Mouse (Mus musculus) urinary bladder, postnatal 25 days (tissue): ENCODE measurements at regions not wholly inside any gene's neighbourhood (a gene's known extent, or its start where the extent isn't known, plus 50 kb on each side); places are given as distances from the start of the nearest gene placed in this dataset.

Experiments used
- DNase-seq: peaks from one replicate; pipeline ENCODE4 v3.0.0; 2022; ENCODE audit warnings: low spot score

DNA sequence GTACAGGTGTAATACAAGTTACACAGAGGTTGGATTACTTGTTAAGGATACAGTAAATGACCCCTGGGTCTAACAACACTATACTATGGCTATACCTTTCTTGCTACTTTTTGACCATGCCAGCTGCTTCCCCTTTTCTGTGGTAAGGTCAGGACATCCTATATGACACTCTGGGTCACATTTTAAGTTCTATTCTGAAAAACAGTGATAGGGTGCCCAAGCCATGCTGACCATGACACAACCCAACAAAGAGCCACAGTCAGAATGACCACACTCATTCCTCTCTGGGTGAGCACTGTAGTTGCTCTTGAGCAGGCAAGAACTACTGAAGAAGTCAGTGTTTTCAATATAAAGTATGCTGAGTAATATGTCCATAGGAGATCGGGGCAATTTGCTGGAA, 64.3 kb upstream of the Tnfsf11 start:
- DNase-seq = no peak

DNA sequence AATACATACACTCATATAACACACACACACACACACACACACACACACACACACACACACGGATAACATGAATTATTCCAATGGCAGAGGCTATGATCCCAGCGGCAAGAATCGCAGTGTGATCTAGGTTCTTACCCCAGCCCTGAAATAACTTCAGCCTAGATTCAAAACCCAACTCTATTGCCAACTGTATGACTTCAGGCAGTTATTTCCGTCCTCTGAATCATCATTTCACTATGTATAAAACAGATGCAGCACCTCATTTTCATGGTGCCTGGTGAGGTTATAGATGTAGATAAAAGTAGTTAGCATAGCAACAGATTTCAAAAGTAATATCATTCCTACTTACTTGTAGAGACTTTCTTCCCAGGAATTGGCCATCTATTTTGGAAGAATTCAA, 61.0 kb upstream of the Tnfsf11 start:
- no peak for DNase-seq

GRCm38 (mm10) chr14:78364822-78365221, 57.0 kb upstream of the Tnfsf11 start:
- no peak for DNase-seq

GRCm38 (mm10) chr14:78363123-78363522, 55.3 kb upstream of the Tnfsf11 start:
- no peak for DNase-seq
